ENCODE assay signal across 22 mouse cellular contexts in the genomic region with DNA sequence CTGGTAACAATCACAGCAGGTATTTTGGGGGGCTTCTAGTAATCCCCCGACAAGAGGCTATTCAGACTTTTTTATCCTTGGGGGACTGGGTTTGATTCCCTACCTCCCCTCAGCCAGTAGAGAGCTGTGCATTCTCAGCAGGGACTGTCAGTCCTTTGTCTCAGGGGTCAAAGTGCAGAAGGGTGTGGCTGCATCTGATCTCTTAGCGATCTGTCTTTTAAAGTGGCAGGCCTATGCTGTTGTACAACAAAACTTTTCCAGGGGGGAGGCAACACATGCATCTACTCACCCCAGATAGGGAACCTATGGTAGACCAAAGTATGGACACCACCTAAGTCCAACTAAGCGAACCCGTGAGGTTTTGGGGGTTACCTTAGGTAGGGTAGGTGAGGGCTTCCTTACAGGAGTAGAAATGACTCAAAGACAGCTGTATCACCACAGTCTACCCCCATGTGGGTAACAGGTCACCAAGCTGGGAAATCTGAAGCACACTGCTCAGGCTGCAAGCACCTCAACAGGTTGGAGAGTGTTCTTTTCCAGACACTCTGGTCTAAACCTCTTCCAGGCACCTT. TPM values are rescaled to one million over a fixed set of nuclear protein-coding genes. Genes with fewer than 3 reads are reported as not detected.
DNase-seq lines count a peak whose midpoint lies in the region; ATAC-seq and TF ChIP-seq lines count a peak whose summit lies in the region.
"Had no signal": no experiment of that assay in that cellular context is flagged by ENCODE, and none has a peak within 500 bp of the region (broad histone marks: within the 10 kb centered on the region; RNA-seq: fewer than 3 reads in every experiment).

No protein-coding gene starts in this region.

- TF ChIP-seq CTCF in kidney, adult 2 months (conservative IDR thresholded peaks at IDR 0.05; ENCODE audit: insufficient read depth, insufficient read length, low read depth, low read length) = no peak
- no peak for TF ChIP-seq CTCF in stomach, postnatal 0 days (IDR thresholded peaks at IDR 0.05; ENCODE audit: low read depth)

- in situ Hi-C loops in ES-E14 (cut with MboI; ENCODE audit: low sequenced_read_pairs in 2 of 2, unreplicated experiment in 2 of 2) = no loop called here

- DNase-seq in kidney, adult 2 months = peak; percentile 61
- DNase-seq in kidney, adult 11 months = no peak
- peak; percentile 11 for DNase-seq in ES-E14 (ENCODE audit: low read depth, low spot score)
- DNase-seq in stomach, postnatal 0 days (ENCODE audit: low spot score) = no peak
- DNase-seq in T-cell, adult 2 months (ENCODE audit: low spot score) = no peak
- no peak for DNase-seq in left cerebral cortex, adult 18-20 months (ENCODE audit: low spot score in 2 of 2)
- DNase-seq: adrenal gland, postnatal 14 days; cerebellum, adult 11-12 months; cerebellum, adult 9-10 months; cerebellum, postnatal 25 days; gastrocnemius, postnatal 14 days; heart, postnatal 10 days; heart, postnatal 4 days; kidney, adult 8-10 months had no signal

- no peak for TF ChIP-seq POLR2A in kidney, adult 2 months (IDR thresholded peaks at IDR 0.05; ENCODE audit: low read depth, low read length)

- no peaks in the 10 kb centered on the region for H3K9me3 ChIP-seq in ES-E14 (ENCODE audit: control insufficient read depth, insufficient read depth, low read depth, low read length)
- H3K9me3 ChIP-seq in intestine, embryonic 16.5 days (ENCODE audit: control insufficient read depth, low read length) = no peaks in the 10 kb centered on the region
- H3K9me3 ChIP-seq in stomach, postnatal 0 days (ENCODE audit: control insufficient read depth, low read length) = no peaks in the 10 kb centered on the region
- H3K9me3 ChIP-seq: embryonic facial prominence, embryonic 13.5 days; forebrain, embryonic 12.5 days; hindbrain, embryonic 13.5 days had no signal

- WGBS in kidney, adult 2 months = 77% methylated on average over 4 of the region's 4 CpGs
- WGBS in intestine, embryonic 16.5 days = 72% methylated on average over 4 of the region's 4 CpGs
- WGBS in stomach, postnatal 0 days = 76% methylated on average over 4 of the region's 4 CpGs

- peaks cover 2% of the 10 kb centered on the region; the same call in 1 of the 2 replicates for H3K4me1 ChIP-seq in kidney, adult 2 months (ENCODE audit: control insufficient read depth, insufficient read depth, low read length)
- H3K4me1 ChIP-seq in ES-E14 (ENCODE audit: control insufficient read depth in 2 of 2, insufficient read depth in 2 of 2, low read length in 2 of 2, poor library complexity in 1 of 2) = peaks cover 0 to 2% of the 10 kb centered on the region in 2 experiments; a peak in 1 of 4 replicates
- H3K4me1 ChIP-seq in intestine, embryonic 16.5 days (ENCODE audit: control insufficient read depth, insufficient read depth, low read length) = no peaks in the 10 kb centered on the region; the same call in 1 of the 2 replicates
- no peaks in the 10 kb centered on the region for H3K4me1 ChIP-seq in stomach, postnatal 0 days (replicated peaks; ENCODE audit: control insufficient read depth, insufficient read depth)
- H3K4me1 ChIP-seq: forebrain, embryonic 12.5 days; hindbrain, embryonic 13.5 days had no signal

- no peak overlapping the region for H3K27ac ChIP-seq in kidney, adult 2 months (ENCODE audit: insufficient read depth, low read depth, low read length)
- no peak overlapping the region for H3K27ac ChIP-seq in ES-E14 (ENCODE audit: insufficient read depth, low read depth, low read length, poor library complexity, severe bottlenecking)
- H3K27ac ChIP-seq in intestine, embryonic 16.5 days (ENCODE audit: low read length) = no peak overlapping the region
- no peak overlapping the region for H3K27ac ChIP-seq in stomach, postnatal 0 days (replicated peaks)
- H3K27ac ChIP-seq: embryonic facial prominence, embryonic 13.5 days; forebrain, embryonic 12.5 days; hindbrain, embryonic 13.5 days had no signal

- no peaks in the 10 kb centered on the region for H3K27me3 ChIP-seq in kidney, adult 2 months (replicated peaks; ENCODE audit: control insufficient read depth, insufficient read depth, low read length)
- no peaks in the 10 kb centered on the region for H3K27me3 ChIP-seq in intestine, embryonic 16.5 days (replicated peaks; ENCODE audit: control insufficient read depth, insufficient read depth, low read length)
- no peaks in the 10 kb centered on the region for H3K27me3 ChIP-seq in stomach, postnatal 0 days (ENCODE audit: control insufficient read depth, insufficient read depth, low read length)
- H3K27me3 ChIP-seq: embryonic facial prominence, embryonic 13.5 days; forebrain, embryonic 12.5 days; hindbrain, embryonic 13.5 days; Patski had no signal

- H3K4me3 ChIP-seq in kidney, adult 2 months (ENCODE audit: insufficient read depth, low read depth, low read length) = no peak overlapping the region
- H3K4me3 ChIP-seq in ES-E14 (ENCODE audit: insufficient read depth in 1 of 2, low read depth in 1 of 2, low read length in 2 of 2, poor library complexity in 1 of 2, severe bottlenecking in 1 of 2) = no peak overlapping the region
- H3K4me3 ChIP-seq in intestine, embryonic 16.5 days (ENCODE audit: low read length) = no peak overlapping the region
- no peak overlapping the region for H3K4me3 ChIP-seq in stomach, postnatal 0 days (ENCODE audit: low read depth, low read length)
- H3K4me3 ChIP-seq: embryonic facial prominence, embryonic 13.5 days; forebrain, embryonic 12.5 days; hindbrain, embryonic 13.5 days had no signal

- ATAC-seq in intestine, embryonic 16.5 days = peak; percentile 80
- ATAC-seq in stomach, postnatal 0 days (ENCODE audit: low FRiP score, low TSS enrichment) = peak; percentile 16; the same call in 1 of the 2 replicates
- no peak for ATAC-seq in megakaryocyte progenitor cell, adult 5-6 weeks (replicated peaks; ENCODE audit: poor library complexity)
- ATAC-seq: forebrain, embryonic 16.5 days; Patski had no signal

- no peak overlapping the region for H3K9ac ChIP-seq in ES-E14 (ENCODE audit: insufficient read depth, low read depth, low read length, poor library complexity, severe bottlenecking)
- H3K9ac ChIP-seq in intestine, embryonic 16.5 days (ENCODE audit: low read depth, low read length) = no peak overlapping the region
- no peak overlapping the region for H3K9ac ChIP-seq in stomach, postnatal 0 days (ENCODE audit: low read length)
- H3K9ac ChIP-seq: embryonic facial prominence, embryonic 13.5 days; forebrain, embryonic 12.5 days; hindbrain, embryonic 13.5 days had no signal

- no peak for TF ChIP-seq EP300 in stomach, postnatal 0 days (optimal IDR thresholded peaks at IDR 0.05)

- no peaks in the 10 kb centered on the region for H3K36me3 ChIP-seq in kidney, adult 2 months (ENCODE audit: control insufficient read depth, insufficient read depth, low read length)
- no peaks in the 10 kb centered on the region for H3K36me3 ChIP-seq in ES-E14 (ENCODE audit: control insufficient read depth, insufficient read depth, low read length, poor library complexity, severe bottlenecking)
- H3K36me3 ChIP-seq in intestine, embryonic 16.5 days (ENCODE audit: control insufficient read depth, insufficient read depth, low read length) = no peaks in the 10 kb centered on the region
- H3K36me3 ChIP-seq in stomach, postnatal 0 days (ENCODE audit: control insufficient read depth, insufficient read depth, low read length) = no peaks in the 10 kb centered on the region
- H3K36me3 ChIP-seq: embryonic facial prominence, embryonic 13.5 days; forebrain, embryonic 12.5 days; hindbrain, embryonic 13.5 days had no signal

- H3K4me2 ChIP-seq in intestine, embryonic 16.5 days (ENCODE audit: low read depth, low read length) = no peak overlapping the region
- no peak overlapping the region for H3K4me2 ChIP-seq in stomach, postnatal 0 days (replicated peaks; ENCODE audit: low read depth)
- H3K4me2 ChIP-seq: embryonic facial prominence, embryonic 13.5 days; forebrain, embryonic 12.5 days; hindbrain, embryonic 13.5 days had no signal

TF ChIP-seq in ES-E14, 5 proteins besides CTCF, POLR2A, EP300 and RAD21:
- TF ChIP-seq ZNF384 (IDR thresholded peaks at IDR 0.05; ENCODE audit: low read depth, low read length) (no peak), MAFK (IDR thresholded peaks at IDR 0.05; ENCODE audit: insufficient read depth, low read depth, low read length) (no peak), ZC3H11A (IDR thresholded peaks at IDR 0.05; ENCODE audit: borderline replicate concordance, low read depth, low read length) (no peak), CHD2 (IDR thresholded peaks at IDR 0.05; ENCODE audit: low read depth, low read length) (no peak), HCFC1 (IDR thresholded peaks at IDR 0.05; ENCODE audit: borderline replicate concordance, insufficient read depth, low read length) (no peak)

RNA-seq across cellular contexts. Expression of a gene that starts 45.5 kb away (rescaled TPM):
- polyA plus RNA-seq in kidney, adult 2 months (2012; rRNA removed) = 13.3 and 19.0 TPM in 2 replicates
- total RNA-seq in ES-E14 (2012; rRNA removed) = 30.5 and 31.7 TPM in 2 replicates
- 5.9 and 6.7 TPM in 2 replicates for polyA plus RNA-seq in intestine, embryonic 16.5 days (2015; fragmentation: Nextera tagmentation; extraction: Ambion mirVana)
- 4.8 and 5.6 TPM in 2 replicates for polyA plus RNA-seq in stomach, postnatal 0 days (2015; fragmentation: Nextera tagmentation; extraction: Ambion mirVana)
- 3.9 and 6.3 TPM in 2 replicates for total RNA-seq in megakaryocyte progenitor cell, adult 5-6 weeks (2015)
- total RNA-seq in megakaryocyte progenitor cell, adult 5-6 weeks (2017) = 2.6 and 2.9 TPM in 2 replicates
- total RNA-seq in left cerebral cortex, adult 18-20 months (2021) = 1 to 10 TPM; 2.5 to 3.1 TPM
- total RNA-seq: MEL had no signal

RNA-seq across cellular contexts. Expression of a gene that starts 55.0 kb away (rescaled TPM):
- 283 and 352 TPM in 2 replicates for polyA plus RNA-seq in kidney, adult 2 months (2012; rRNA removed)
- total RNA-seq in ES-E14 (2012; rRNA removed) = 31.6 and 40.2 TPM in 2 replicates
- 43.8 and 45.7 TPM in 2 replicates for polyA plus RNA-seq in intestine, embryonic 16.5 days (2015; fragmentation: Nextera tagmentation; extraction: Ambion mirVana)
- polyA plus RNA-seq in stomach, postnatal 0 days (2015; fragmentation: Nextera tagmentation; extraction: Ambion mirVana) = 28.4 and 33.9 TPM in 2 replicates
- total RNA-seq in megakaryocyte progenitor cell, adult 5-6 weeks (2015) = 40.7 and 44.1 TPM in 2 replicates
- 90.6 and 90.9 TPM in 2 replicates for total RNA-seq in megakaryocyte progenitor cell, adult 5-6 weeks (2017)
- total RNA-seq in left cerebral cortex, adult 18-20 months (2021) = 100 to 1,000 TPM; 112 to 114 TPM

Comparison
In these comparisons a context has a peak if more than half of its experiments do, and no peak if none do; other contexts are left out.
1. DNase-seq: peak in kidney, adult 2 months (single experiment) and ES-E14 (single experiment); none in kidney, adult 11 months (single experiment), stomach, postnatal 0 days (single experiment), T-cell, adult 2 months (single experiment) and left cerebral cortex, adult 18-20 months (0 of 2).